In the genomic region with DNA sequence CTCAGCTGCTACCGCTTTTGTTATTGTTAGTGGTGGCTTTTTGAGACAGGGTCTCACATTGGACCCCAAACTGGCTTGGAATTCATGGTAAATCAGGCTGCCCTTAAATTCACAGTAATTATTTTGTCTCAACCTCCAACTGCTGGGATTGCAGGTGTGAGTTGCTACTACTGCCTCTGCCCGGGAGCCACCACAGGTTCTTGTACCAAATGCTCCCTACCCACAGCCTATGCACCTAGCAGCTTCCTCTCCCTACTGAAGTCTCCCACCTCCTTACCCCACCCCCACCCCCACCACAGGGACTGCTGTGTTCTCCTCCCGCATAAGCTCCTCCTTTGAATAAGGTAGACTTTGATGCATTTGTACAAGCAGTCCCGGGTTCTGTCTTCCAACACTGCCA, we compare ENCODE assay signal across 22 mouse cellular contexts.
"Had no signal": no experiment of that assay in that cellular context is flagged by ENCODE, and none has a peak within 500 bp of the region (broad histone marks: within the 10 kb centered on the region; RNA-seq: fewer than 3 reads in every experiment).

No protein-coding gene starts in this region.

- DNase-seq: gastrocnemius, adult 2 months; gastrocnemius, postnatal 10 days; gastrocnemius, postnatal 36 days; heart, adult 2 months; heart, postnatal 14 days; heart, postnatal 36 days; kidney, adult 11 months; kidney, adult 8-10 months; kidney, postnatal 14 days; kidney, postnatal 36 days; layer of hippocampus, adult 9-11 months; layer of hippocampus, postnatal 36 days had no signal

- ATAC-seq: forebrain, embryonic 16.5 days; hindbrain, postnatal 0 days; intestine, embryonic 16.5 days had no signal

- H3K9me3 ChIP-seq: heart, embryonic 13.5 days; heart, embryonic 15.5 days; hindbrain, embryonic 13.5 days; hindbrain, embryonic 15.5 days; limb, embryonic 10.5 days; limb, embryonic 12.5 days had no signal

- H3K9ac ChIP-seq: heart, embryonic 13.5 days; heart, embryonic 15.5 days; hindbrain, embryonic 15.5 days had no signal

- H3K27ac ChIP-seq: gastrocnemius, adult 2 months; heart, adult 2 months; heart, embryonic 13.5 days; heart, embryonic 15.5 days; hindbrain, embryonic 13.5 days; hindbrain, embryonic 15.5 days; hindbrain, postnatal 0 days; limb, embryonic 10.5 days; limb, embryonic 12.5 days had no signal

- H3K36me3 ChIP-seq: heart, embryonic 13.5 days; heart, embryonic 15.5 days; hindbrain, embryonic 15.5 days; limb, embryonic 12.5 days had no signal

- H3K4me2 ChIP-seq: heart, embryonic 11.5 days; heart, embryonic 13.5 days; heart, embryonic 15.5 days; hindbrain, embryonic 13.5 days; hindbrain, embryonic 15.5 days; limb, embryonic 12.5 days had no signal

- H3K4me3 ChIP-seq: gastrocnemius, adult 2 months; heart, adult 2 months; heart, embryonic 13.5 days; heart, embryonic 15.5 days; hindbrain, embryonic 13.5 days; hindbrain, embryonic 15.5 days; limb, embryonic 10.5 days; limb, embryonic 12.5 days had no signal

- H3K27me3 ChIP-seq: heart, embryonic 13.5 days; heart, embryonic 15.5 days; hindbrain, embryonic 13.5 days; hindbrain, embryonic 15.5 days; limb, embryonic 12.5 days had no signal
